Mouse (Mus musculus) spleen, adult 2 months (tissue): ENCODE results near the gene Dgcr2. TPM values are rescaled to one million over a fixed set of nuclear protein-coding genes. Genes with fewer than 3 reads are reported as not detected.

Experiments used
- DNase-seq, 2 experiments: peaks; one replicate each; pipeline versions ENCODE4 v3.0.0 to v3.0.0-alpha.2; 2012 to 2021; ENCODE audit warnings: low spot score in 2 of 2, low read depth in 1 of 2
- H3K27ac ChIP-seq: fragments of 200-500 bp; 2 replicates; pipeline ENCODE4 v1.5.1; 2012; ENCODE audit warnings: low read length, inconsistent platforms; ENCODE audit not compliant: insufficient read depth
- H3K27me3 ChIP-seq: fragments of 200-500 bp; 2 replicates; pipeline ENCODE4 v1.6.1; 2012; ENCODE audit warnings: mild to moderate bottlenecking, moderate library complexity, low read length, inconsistent platforms; ENCODE audit not compliant: control insufficient read depth, insufficient read depth
- H3K36me3 ChIP-seq: fragments of 200-500 bp; 2 replicates; pipeline ENCODE4 v1.6.1; 2012; ENCODE audit warnings: mild to moderate bottlenecking, low read length, inconsistent platforms; ENCODE audit not compliant: control insufficient read depth, insufficient read depth
- H3K4me1 ChIP-seq: fragments of 200-500 bp; 2 replicates; pipeline ENCODE4 v1.6.1; 2011; ENCODE audit warnings: inconsistent platforms; ENCODE audit not compliant: control insufficient read depth, insufficient read depth, insufficient read length
- H3K4me3 ChIP-seq: fragments of 200-500 bp; 2 replicates; pipeline ENCODE4 v1.5.1; 2011; ENCODE audit warnings: mild to moderate bottlenecking, inconsistent platforms; ENCODE audit not compliant: insufficient read depth, insufficient read length; ENCODE audit errors: extremely low read depth
- CTCF ChIP-seq: fragments of 200-500 bp; IDR thresholded peaks from 2 replicates; pipeline ENCODE4 v1.5.1; 2011; ENCODE audit warnings: mild to moderate bottlenecking, inconsistent platforms; ENCODE audit not compliant: insufficient read depth, insufficient read length, insufficient replicate concordance; ENCODE audit errors: extremely low read depth
- POLR2A ChIP-seq: fragments of 200-500 bp; IDR thresholded peaks from 2 replicates; pipeline ENCODE4 v1.6.1; 2011; ENCODE audit warnings: low read depth, low read length, inconsistent platforms
- WGBS: fragments of 180-500 bp; shearing (Covaris S2); methylation state at CpG from one replicate; pipeline ENCODE4 v1.1.7; 2018; 5-methylcytosine and 5-hydroxymethylcytosine counted together
- polyA plus RNA-seq: library from polyadenylated mRNA; depleted of rRNA; stranded (reverse); fragments of >200 nt; gene quantifications from 2 replicates; pipeline ENCODE4 v1.2.3, GENCODE M21; 2012; rRNA removed

Gene Dgcr2
- 57.7 and 85.0 TPM in 2 replicates for polyA plus RNA-seq

DNA sequence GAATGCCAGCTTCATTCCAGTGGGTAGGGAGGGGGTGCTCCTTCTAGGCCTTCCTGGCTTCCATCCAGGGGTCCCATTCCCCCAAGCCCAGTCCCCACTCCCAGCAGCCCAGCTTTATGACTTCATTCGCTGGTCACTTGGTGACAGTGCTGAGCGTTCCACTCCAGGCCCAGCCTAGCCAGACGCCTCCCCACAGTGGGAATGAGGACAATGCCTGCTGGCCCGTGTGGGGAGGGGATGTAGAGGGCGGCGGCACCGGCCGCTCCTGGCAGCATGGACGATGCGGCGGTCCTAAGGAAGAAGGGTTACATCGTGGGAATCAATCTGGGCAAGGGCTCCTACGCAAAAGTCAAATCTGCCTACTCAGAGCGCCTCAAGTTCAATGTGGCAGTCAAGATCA lies at the start of gene Dgcr2, which contains the start of gene Tssk2:
Gene Dgcr2, minus strand, starts transcription at position 101 of the 400 bp plus-strand sequence.
Gene Tssk2, plus strand, starts transcription at position 176 of the 400 bp plus-strand sequence.
- H3K4me1 ChIP-seq = no peaks in the 10 kb centered on the region
- no peak for DNase-seq
- peaks cover 29% of the 10 kb centered on the region for H3K36me3 ChIP-seq
- H3K27ac ChIP-seq = no peak within 1 kb of the TSS
- 92% methylated on average over 14 of the region's 14 CpGs for WGBS
- H3K4me3 ChIP-seq = no peak within 1 kb of the TSS
- no peaks in the 10 kb centered on the region for H3K27me3 ChIP-seq
- TF ChIP-seq CTCF (no peak), POLR2A (no peak)

DNA sequence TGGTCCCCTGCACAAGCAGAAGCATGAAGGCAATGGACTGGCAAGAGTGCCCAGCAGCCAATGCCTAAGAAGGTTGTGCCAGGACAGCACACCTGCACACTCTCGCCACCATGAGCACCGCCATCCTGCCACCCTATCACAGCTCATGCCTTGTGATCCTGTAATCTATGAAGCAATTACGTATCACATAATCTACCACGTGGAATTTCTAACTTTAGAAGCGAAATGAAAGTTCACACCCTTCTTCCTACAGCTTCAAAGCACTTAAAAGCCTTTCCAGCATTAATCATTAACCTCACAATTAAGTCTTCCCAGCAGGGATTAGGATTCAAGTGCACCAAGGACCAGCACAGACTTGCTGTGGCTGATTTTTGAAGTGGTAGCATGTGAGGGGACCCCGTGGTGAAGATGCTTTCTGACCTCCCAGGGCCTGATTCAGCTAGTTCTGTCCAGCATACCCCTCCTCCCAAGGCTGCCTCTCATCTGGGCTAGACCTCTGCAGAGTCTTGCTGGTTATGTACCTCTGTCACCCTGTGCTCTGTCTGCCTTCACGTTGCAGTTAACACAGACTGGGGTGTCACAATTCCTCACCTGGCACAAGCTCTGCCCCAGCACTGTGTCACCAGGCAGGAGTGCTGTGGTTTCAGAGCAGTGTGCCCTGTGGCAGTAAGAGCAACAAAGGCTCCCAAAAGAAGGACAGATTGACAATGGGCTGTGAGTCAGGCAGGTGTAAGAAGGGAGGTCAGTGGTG lies 46.9 kb upstream of the Dgcr2 start:
- Histone ChIP-seq H3K27ac (no peak overlapping the region), H3K4me1 (no peaks in the 10 kb centered on the region), H3K27me3 (no peaks in the 10 kb centered on the region), H3K36me3 (no peaks in the 10 kb centered on the region), H3K4me3 (no peak overlapping the region)
- 65% methylated on average over 7 of the region's 7 CpGs for WGBS
- TF ChIP-seq CTCF (no peak), POLR2A (no peak)
- DNase-seq = no peak

DNA sequence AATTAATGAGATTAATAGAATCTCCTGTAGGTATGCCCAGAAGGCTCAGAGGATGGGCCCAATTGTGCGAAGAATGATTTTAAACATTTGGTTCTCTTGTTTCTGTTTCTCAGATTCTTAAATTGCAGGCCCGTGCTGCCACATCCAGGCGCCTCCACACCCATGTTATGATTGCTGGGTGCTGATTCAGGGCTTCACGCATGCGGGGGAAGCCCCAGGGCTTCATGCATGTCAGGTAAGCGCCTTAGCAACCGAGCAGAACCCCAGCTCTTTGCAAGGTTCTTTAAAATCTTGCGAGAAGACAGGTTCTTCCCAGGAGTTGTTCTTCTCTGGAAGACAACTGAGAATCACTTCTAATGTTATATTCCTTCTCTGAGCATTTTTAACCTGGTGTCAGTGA lies 45.1 kb upstream of the Dgcr2 start:
- Histone ChIP-seq H3K27me3 (no peaks in the 10 kb centered on the region), H3K27ac (no peak overlapping the region), H3K4me1 (no peaks in the 10 kb centered on the region), H3K36me3 (no peaks in the 10 kb centered on the region), H3K4me3 (no peak overlapping the region)
- TF ChIP-seq POLR2A = no peak
- no peak for TF ChIP-seq CTCF
- no peak for DNase-seq
- 84% methylated on average over 8 of the region's 8 CpGs for WGBS

DNA sequence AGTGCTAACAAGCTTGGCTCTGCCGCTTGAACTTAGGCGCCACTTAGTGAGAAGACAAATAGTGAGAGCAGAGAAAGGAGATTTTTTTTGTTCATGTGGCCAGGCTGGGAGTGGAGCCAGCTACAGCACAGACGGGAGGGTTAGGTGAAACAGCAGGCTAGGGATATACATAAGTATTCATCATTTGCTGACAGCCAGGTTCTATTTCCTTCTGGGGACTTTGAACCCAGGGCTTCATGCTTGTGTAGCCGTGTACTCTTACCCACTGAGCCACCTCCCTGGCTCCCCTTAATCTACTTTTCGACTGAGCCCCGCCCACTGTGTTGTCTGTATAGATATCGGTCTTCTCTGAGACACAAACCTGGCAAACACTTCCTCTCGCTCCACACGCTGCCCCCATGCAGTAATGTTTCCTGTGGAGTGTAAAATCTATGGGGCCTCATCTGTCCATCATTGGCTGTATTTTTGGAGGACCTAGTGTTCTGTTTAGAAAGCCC lies 40.9 kb upstream of the Dgcr2 start:
- Histone ChIP-seq H3K27ac (no peak overlapping the region), H3K4me1 (peaks cover 2% of the 10 kb centered on the region; the same call in 1 of the 2 replicates), H3K36me3 (no peaks in the 10 kb centered on the region), H3K27me3 (no peaks in the 10 kb centered on the region), H3K4me3 (no peak overlapping the region)
- TF ChIP-seq CTCF (no peak), POLR2A (no peak)
- WGBS = 36% methylated on average over 9 of the region's 9 CpGs
- DNase-seq = no peak

DNA sequence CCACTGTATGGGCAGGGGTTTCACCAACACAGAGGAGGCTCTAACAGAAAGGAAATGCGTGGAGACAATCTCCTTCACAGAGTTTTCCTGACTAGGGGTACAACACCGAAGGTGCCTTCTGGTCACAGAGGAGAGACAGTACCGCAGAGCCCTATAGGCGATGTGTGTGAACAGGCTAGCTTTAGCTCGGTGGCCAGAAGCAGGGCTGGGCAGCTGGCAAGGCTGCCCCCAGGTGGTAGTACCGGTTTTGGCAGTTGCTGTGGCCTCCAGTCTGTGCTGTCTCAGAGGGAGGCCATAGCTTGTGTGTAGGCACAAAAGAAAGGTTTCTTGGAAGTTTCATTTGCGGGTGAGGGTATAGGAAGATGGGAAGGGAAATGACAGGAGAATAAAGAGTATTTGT lies 40.5 kb upstream of the Dgcr2 start:
- Histone ChIP-seq H3K27ac (no peak overlapping the region), H3K4me1 (peaks cover 2% of the 10 kb centered on the region; the same call in 1 of the 2 replicates), H3K4me3 (no peak overlapping the region), H3K27me3 (no peaks in the 10 kb centered on the region), H3K36me3 (no peaks in the 10 kb centered on the region)
- TF ChIP-seq POLR2A (no peak), CTCF (peak; percentile 90)
- peak in 1 of 2 experiments; percentile 72 for DNase-seq
- 8% methylated on average over 7 of the region's 7 CpGs for WGBS

DNA sequence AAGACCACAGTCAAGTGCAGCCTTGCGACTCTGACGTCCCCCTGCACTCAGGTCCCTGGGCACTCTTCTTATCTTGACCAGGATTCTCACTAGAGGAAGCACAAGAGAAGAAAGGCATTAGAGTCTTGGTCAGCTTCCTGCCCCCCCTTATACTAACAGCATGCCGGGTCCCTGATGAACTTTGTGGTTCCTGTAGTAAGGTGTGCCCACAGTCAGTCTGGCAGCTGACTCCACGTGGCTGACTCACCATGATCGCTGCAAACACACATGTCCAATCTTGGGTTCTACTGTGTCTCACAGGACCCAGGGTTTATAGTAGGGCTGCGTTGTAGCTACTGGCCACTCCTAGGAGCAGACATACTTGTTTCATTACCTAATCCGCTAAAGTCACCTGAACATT lies 39.8 kb upstream of the Dgcr2 start:
- no peaks in the 10 kb centered on the region for H3K27me3 ChIP-seq
- no peaks in the 10 kb centered on the region for H3K36me3 ChIP-seq
- no peak for DNase-seq
- H3K4me3 ChIP-seq = no peak overlapping the region
- H3K27ac ChIP-seq = no peak overlapping the region
- TF ChIP-seq CTCF (no peak), POLR2A (no peak)
- peaks cover 2% of the 10 kb centered on the region; the same call in 1 of the 2 replicates for H3K4me1 ChIP-seq
- 49% methylated on average over 7 of the region's 7 CpGs for WGBS

DNA sequence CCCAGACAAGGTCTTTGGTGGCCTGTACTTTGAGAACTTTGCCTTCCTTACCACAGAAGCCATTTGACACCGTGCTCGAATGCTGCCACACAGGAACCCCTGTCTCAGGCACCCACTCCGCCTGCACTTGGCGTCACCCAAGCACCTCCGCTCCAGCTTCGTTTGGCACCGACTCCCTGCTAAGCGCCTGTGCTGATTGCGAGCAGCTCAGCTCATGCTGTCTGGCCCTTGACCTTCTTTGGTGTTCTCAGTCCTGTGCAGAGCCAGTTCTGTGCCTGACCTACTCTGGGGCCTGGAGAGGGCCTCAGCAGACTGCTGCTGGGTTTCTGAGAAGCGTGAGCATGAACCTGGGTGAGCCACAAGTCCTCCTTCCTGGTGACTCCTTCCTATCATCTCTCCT lies 38.4 kb upstream of the Dgcr2 start:
- DNase-seq = no peak
- H3K4me3 ChIP-seq = no peak overlapping the region
- no peaks in the 10 kb centered on the region for H3K36me3 ChIP-seq
- H3K4me1 ChIP-seq = peaks cover 2% of the 10 kb centered on the region; the same call in 1 of the 2 replicates
- no peak overlapping the region for H3K27ac ChIP-seq
- TF ChIP-seq CTCF (no peak), POLR2A (no peak)
- WGBS = 83% methylated on average over 10 of the region's 10 CpGs
- no peaks in the 10 kb centered on the region for H3K27me3 ChIP-seq
